Mouse (Mus musculus): ENCODE measurements around the gene Car3. TPM values are rescaled to one million over a fixed set of nuclear protein-coding genes. Genes with fewer than 3 reads are reported as not detected.

Car3 gene
- polyA plus RNA-seq, 1 experiment from 2014 or later = 39.0 TPM

GRCm38 (mm10) chr3:14838936-14839335, 24.4 kb upstream of the Car3 start:
- Histone ChIP-seq H3K9ac (replicated peaks) (no peak overlapping the region), H3K4me1 (ENCODE audit: insufficient read depth) (no peaks in the 10 kb centered on the region), H3K9me3 (ENCODE audit: low read length) (no peaks in the 10 kb centered on the region), H3K4me2 (ENCODE audit: low read depth, low read length) (no peak overlapping the region), H3K36me3 (replicated peaks; ENCODE audit: insufficient read depth, low read length) (no peaks in the 10 kb centered on the region), H3K27ac (ENCODE audit: low read depth) (no peak overlapping the region), H3K27me3 (ENCODE audit: insufficient read depth, low read length) (no peaks in the 10 kb centered on the region), H3K4me3 (ENCODE audit: low read depth, low read length) (no peak overlapping the region)
- TF ChIP-seq EP300 (IDR thresholded peaks at IDR 0.05; ENCODE audit: low read depth) (no peak), CTCF (IDR thresholded peaks at IDR 0.05; ENCODE audit: low read depth) (no peak)
- no peak for DNase-seq
- 61% methylated on average over 1 of the region's 1 CpGs for WGBS (ENCODE audit: insufficient replicate concordance)
- peak; percentile 82 for ATAC-seq

- TF ChIP-seq EP300 (IDR thresholded peaks at IDR 0.05; ENCODE audit: low read depth) (no peak), CTCF (IDR thresholded peaks at IDR 0.05; ENCODE audit: low read depth) (no peak)
- Histone ChIP-seq H3K36me3 (replicated peaks; ENCODE audit: insufficient read depth, low read length) (no peaks in the 10 kb centered on the region), H3K4me1 (ENCODE audit: insufficient read depth) (no peaks in the 10 kb centered on the region), H3K9me3 (ENCODE audit: low read length) (no peaks in the 10 kb centered on the region), H3K27ac (ENCODE audit: low read depth) (no peak overlapping the region), H3K9ac (replicated peaks) (no peak overlapping the region), H3K4me2 (ENCODE audit: low read depth, low read length) (no peak overlapping the region), H3K4me3 (ENCODE audit: low read depth, low read length) (no peak overlapping the region), H3K27me3 (ENCODE audit: insufficient read depth, low read length) (no peaks in the 10 kb centered on the region)
- ATAC-seq (no peak), DNase-seq (no peak)
- WGBS (ENCODE audit: insufficient replicate concordance) = 61% methylated on average over 3 of the region's 3 CpGs
These were observed 23.7 kb upstream of the Car3 start for GRCm38 (mm10) chr3:14839466-14840118.

DNA sequence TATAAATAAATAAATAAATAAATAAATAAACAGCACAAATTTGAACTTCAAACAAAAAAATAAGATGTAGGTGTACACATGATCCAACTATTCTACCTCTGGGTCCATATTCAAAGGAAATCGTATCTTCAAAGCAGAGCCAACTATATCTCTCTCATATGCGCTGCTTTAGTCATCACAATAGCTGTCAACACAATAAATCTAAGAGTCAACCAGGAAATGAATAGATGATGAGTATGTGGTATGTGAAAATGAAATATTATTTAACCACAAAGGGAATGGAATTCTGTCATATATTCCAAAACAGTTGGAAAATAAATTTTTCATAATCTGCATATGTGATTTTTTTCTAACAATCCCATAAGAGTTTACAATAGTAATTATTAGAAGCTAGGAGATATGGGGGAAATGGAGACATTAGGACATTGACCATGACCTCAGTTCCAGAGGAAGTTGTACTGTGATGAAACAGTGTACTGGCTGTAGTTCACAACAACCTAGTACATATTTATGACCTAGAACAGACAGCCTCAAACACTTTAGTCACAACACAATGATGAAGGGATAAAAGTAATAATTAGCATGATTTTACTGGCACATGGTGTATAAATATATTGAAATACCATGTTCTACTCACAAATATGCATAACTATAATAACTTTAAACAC, 14.6 kb upstream of the Car3 start:
- no peak overlapping the region for H3K27ac ChIP-seq (ENCODE audit: low read depth)
- H3K9me3 ChIP-seq (ENCODE audit: low read length) = no peaks in the 10 kb centered on the region
- TF ChIP-seq CTCF (IDR thresholded peaks at IDR 0.05; ENCODE audit: low read depth) (no peak), EP300 (IDR thresholded peaks at IDR 0.05; ENCODE audit: low read depth) (no peak)
- WGBS (ENCODE audit: insufficient replicate concordance) = 67% methylated on average over 2 of the region's 2 CpGs
- DNase-seq (no peak), ATAC-seq (peak; percentile 57; the same call in 1 of the 2 replicates)
- H3K27me3 ChIP-seq (ENCODE audit: insufficient read depth, low read length) = no peaks in the 10 kb centered on the region
- no peaks in the 10 kb centered on the region for H3K4me1 ChIP-seq (ENCODE audit: insufficient read depth)
- H3K4me2 ChIP-seq (ENCODE audit: low read depth, low read length) = no peak overlapping the region
- H3K4me3 ChIP-seq (ENCODE audit: low read depth, low read length) = no peak overlapping the region
- H3K36me3 ChIP-seq (replicated peaks; ENCODE audit: insufficient read depth, low read length) = no peaks in the 10 kb centered on the region
- H3K9ac ChIP-seq (replicated peaks) = no peak overlapping the region

- no peaks in the 10 kb centered on the region for H3K27me3 ChIP-seq (ENCODE audit: insufficient read depth, low read length)
- no peak overlapping the region for H3K9ac ChIP-seq (replicated peaks)
- H3K4me3 ChIP-seq (ENCODE audit: low read depth, low read length) = no peak overlapping the region
- no peak overlapping the region for H3K27ac ChIP-seq (ENCODE audit: low read depth)
- no peak for DNase-seq
- no peak overlapping the region for H3K4me2 ChIP-seq (ENCODE audit: low read depth, low read length)
- 71% methylated on average over 5 of the region's 5 CpGs for WGBS (ENCODE audit: insufficient replicate concordance)
- no peak for ATAC-seq
- no peaks in the 10 kb centered on the region for H3K4me1 ChIP-seq (ENCODE audit: insufficient read depth)
- H3K36me3 ChIP-seq (replicated peaks; ENCODE audit: insufficient read depth, low read length) = no peaks in the 10 kb centered on the region
- TF ChIP-seq CTCF (IDR thresholded peaks at IDR 0.05; ENCODE audit: low read depth) (no peak), EP300 (IDR thresholded peaks at IDR 0.05; ENCODE audit: low read depth) (no peak)
- H3K9me3 ChIP-seq (ENCODE audit: low read length) = no peaks in the 10 kb centered on the region
These were observed 9.3 kb upstream of the Car3 start for GRCm38 (mm10) chr3:14853966-14854365.

- Histone ChIP-seq H3K4me2 (ENCODE audit: low read depth, low read length) (no peak overlapping the region), H3K4me3 (ENCODE audit: low read depth, low read length) (no peak overlapping the region), H3K4me1 (ENCODE audit: insufficient read depth) (no peaks in the 10 kb centered on the region), H3K27me3 (ENCODE audit: insufficient read depth, low read length) (no peaks in the 10 kb centered on the region), H3K9me3 (ENCODE audit: low read length) (no peaks in the 10 kb centered on the region), H3K36me3 (replicated peaks; ENCODE audit: insufficient read depth, low read length) (no peaks in the 10 kb centered on the region), H3K9ac (replicated peaks) (no peak overlapping the region), H3K27ac (ENCODE audit: low read depth) (no peak overlapping the region)
- ATAC-seq (no peak), DNase-seq (no peak)
- TF ChIP-seq EP300 (IDR thresholded peaks at IDR 0.05; ENCODE audit: low read depth) = no peak
- TF ChIP-seq CTCF (IDR thresholded peaks at IDR 0.05; ENCODE audit: low read depth) = no peak
- 47% methylated on average over 1 of the region's 1 CpGs for WGBS (ENCODE audit: insufficient replicate concordance)
These were observed 8.9 kb upstream of the Car3 start for GRCm38 (mm10) chr3:14854446-14854845.

DNA sequence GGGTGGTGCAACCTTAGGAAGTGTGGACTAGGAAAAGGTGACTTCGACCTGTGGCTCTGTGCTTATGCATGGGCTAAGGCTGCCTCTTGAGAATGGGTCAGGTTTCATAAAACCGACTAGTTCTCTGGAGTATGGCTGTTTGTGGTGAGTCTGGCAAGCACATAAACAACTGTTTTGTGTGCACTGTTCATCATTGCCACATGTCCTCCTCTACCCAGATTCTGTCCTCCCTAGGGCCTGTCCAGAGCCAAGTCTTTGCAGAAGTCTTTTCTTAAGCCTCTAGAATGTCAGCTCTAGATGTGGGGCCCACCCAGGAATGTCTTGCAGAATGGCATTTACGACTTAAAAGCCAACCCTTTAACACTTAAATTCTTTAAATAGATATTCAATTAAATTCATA, 5.4 kb upstream of the Car3 start:
- Histone ChIP-seq H3K9me3 (ENCODE audit: low read length) (no peaks in the 10 kb centered on the region), H3K27me3 (ENCODE audit: insufficient read depth, low read length) (no peaks in the 10 kb centered on the region), H3K4me2 (ENCODE audit: low read depth, low read length) (no peak overlapping the region), H3K9ac (replicated peaks) (no peak overlapping the region), H3K36me3 (replicated peaks; ENCODE audit: insufficient read depth, low read length) (no peaks in the 10 kb centered on the region), H3K4me3 (ENCODE audit: low read depth, low read length) (no peak overlapping the region), H3K27ac (ENCODE audit: low read depth) (no peak overlapping the region), H3K4me1 (ENCODE audit: insufficient read depth) (0 out of 2 replicates have a peak, but pooled peaks cover 3% of the 10 kb centered on the region)
- 71% methylated on average over 3 of the region's 3 CpGs for WGBS (ENCODE audit: insufficient replicate concordance)
- TF ChIP-seq EP300 (IDR thresholded peaks at IDR 0.05; ENCODE audit: low read depth) (no peak), CTCF (IDR thresholded peaks at IDR 0.05; ENCODE audit: low read depth) (no peak)
- ATAC-seq = no peak
- no peak for DNase-seq

Measured in liver, postnatal 0 days (tissue).